Mouse (Mus musculus) right cerebral cortex, postnatal 36 days (tissue): ENCODE results near the gene Gm8257.
"Not testable (repeated sequence)": the region's sequence is repeated elsewhere in the genome, so short reads cannot be mapped to it uniquely, and the experiment has no call there.

Experiments used
- DNase-seq, 2 experiments: peaks; one replicate each; pipeline ENCODE4 v3.0.0; 2022; ENCODE audit warnings: low spot score in 2 of 2, mixed read lengths in 1 of 2

The Gm8257 gene

GRCm38 (mm10) chr14:44706356-44706755, at the start of gene Gm8257:
Gene Gm8257 (minus strand): TSS chr14:44706456.
- DNase-seq, result not testable (repeated sequence)

DNA sequence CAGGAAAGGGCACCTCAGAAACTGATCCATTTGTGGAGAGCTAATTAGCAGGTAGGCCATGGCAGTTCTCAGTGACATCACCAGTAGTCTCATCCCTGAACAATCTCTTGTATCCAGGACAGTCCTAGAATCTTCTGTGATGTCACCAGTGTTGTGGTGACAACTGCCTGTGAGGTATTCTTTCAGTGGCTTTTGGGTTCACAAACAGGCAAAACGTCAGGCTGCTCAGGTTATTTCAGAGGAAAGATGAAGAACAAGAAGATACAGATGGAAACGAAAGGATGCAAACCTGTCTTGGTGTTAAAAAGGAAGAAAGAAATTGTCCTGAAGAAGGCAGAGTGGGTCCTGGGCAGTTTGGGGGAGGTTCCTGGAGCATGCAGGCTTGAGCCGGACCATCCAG, 44.0 kb upstream of the Gm8257 start, which contains the start of gene Gm8267:
Gene Gm8267 (minus strand): TSS at position 101 of the 400 bp plus-strand sequence.
- no peak for DNase-seq

DNA sequence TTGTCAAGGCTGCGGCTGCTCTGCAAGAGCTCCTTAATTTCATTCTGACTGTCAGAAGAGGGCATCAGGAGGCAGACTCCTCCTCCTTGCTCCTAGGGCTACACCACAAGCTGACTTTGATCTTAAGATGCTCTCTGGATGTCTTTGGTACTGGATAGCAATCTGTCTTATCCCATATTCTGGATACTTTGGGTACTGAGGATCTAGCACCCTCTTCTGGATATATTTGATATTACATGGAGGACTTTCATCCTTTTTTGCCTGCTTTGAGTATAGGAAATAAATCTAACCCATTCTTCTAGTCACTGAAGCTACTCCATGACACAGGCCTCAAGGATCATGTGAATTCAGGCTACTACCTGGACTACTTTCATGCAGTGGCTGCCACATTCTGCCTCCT, 36.5 kb upstream of the Gm8257 start:
- DNase-seq, result not testable (repeated sequence)

GRCm38 (mm10) chr14:44730711-44731110, 24.5 kb upstream of the Gm8257 start:
- peak in 1 of 2 experiments; percentile 38 for DNase-seq

DNA sequence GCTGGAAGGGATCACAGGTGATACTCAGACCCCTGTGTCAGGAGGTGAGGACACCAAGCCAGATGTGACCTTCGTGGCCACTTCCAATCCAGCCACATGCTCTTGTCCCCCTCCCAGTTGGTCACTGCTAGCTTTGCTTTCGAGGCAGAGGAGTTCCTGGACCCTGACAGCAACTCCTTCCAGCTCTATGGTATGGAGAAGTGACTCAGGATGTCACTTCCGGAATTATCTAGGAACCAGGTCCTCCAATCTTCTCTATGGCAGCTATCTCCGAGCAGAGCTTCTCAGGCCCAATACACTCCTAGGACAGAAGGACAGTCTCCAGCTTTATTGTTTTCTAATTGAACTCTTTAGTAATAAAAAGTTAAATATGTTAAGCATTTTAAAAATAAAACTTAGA, 78.5 kb downstream of the Gm8257 start, which contains the start of gene Gm5624:
Gene Gm5624 (minus strand): TSS at position 202 of the 400 bp plus-strand sequence.
- DNase-seq, result not testable (repeated sequence)
